Mouse (Mus musculus) limb, embryonic 11.5 days (tissue): ENCODE measurements at regions not wholly inside any gene's neighbourhood (a gene's known extent, or its start where the extent isn't known, plus 50 kb on each side); places are given as distances from the start of the nearest gene placed in this dataset.

Experiments
- ATAC-seq: fragments of 200-750 bp; cut with Nextera tagmentation; 2 replicates; pipeline ENCODE4 v1.8.0; 2017; ENCODE audit warnings: low read depth; ENCODE audit not compliant: insufficient number of reproducible peaks, low FRiP score, low TSS enrichment
- DNase-seq: peaks from one replicate; pipeline ENCODE4 v3.0.0-alpha.2; 2015; ENCODE audit warnings: low spot score
- H3K27ac ChIP-seq: fragments of 300-500 bp; sonication (generic); replicated peaks from 2 replicates; pipeline ENCODE4 v1.5.1; 2014; ENCODE audit warnings: low read depth, mild to moderate bottlenecking, low read length
- H3K27me3 ChIP-seq: fragments of 300-500 bp; sonication (generic); 2 replicates; pipeline ENCODE4 v1.6.1; 2014; ENCODE audit warnings: mild to moderate bottlenecking, low read length, mixed read lengths; ENCODE audit not compliant: control insufficient read depth, insufficient read depth
- H3K36me3 ChIP-seq: fragments of 300-500 bp; sonication (generic); 2 replicates; pipeline ENCODE4 v1.6.1; 2014; ENCODE audit warnings: mild to moderate bottlenecking, low read length, moderate library complexity, mixed read lengths; ENCODE audit not compliant: control insufficient read depth, insufficient read depth
- H3K4me1 ChIP-seq: fragments of 300-500 bp; sonication (generic); 2 replicates; pipeline ENCODE4 v1.6.1; 2014; ENCODE audit warnings: low read length, mixed read lengths; ENCODE audit not compliant: control insufficient read depth, insufficient read depth
- H3K4me2 ChIP-seq: fragments of 300-500 bp; sonication (generic); 2 replicates; pipeline ENCODE4 v1.6.1; 2014; ENCODE audit warnings: low read depth, mild to moderate bottlenecking, moderate library complexity; ENCODE audit not compliant: severe bottlenecking
- H3K4me3 ChIP-seq: fragments of 300-500 bp; sonication (generic); 2 replicates; pipeline ENCODE4 v1.5.1; 2014; ENCODE audit warnings: low read depth, low read length
- H3K9ac ChIP-seq: fragments of 300-500 bp; sonication (generic); 2 replicates; pipeline ENCODE4 v1.6.1; 2014; ENCODE audit warnings: mild to moderate bottlenecking, low read length
- H3K9me3 ChIP-seq: fragments of 300-500 bp; sonication (generic); 2 replicates; pipeline ENCODE4 v1.6.1; 2016; ENCODE audit warnings: low read length; ENCODE audit not compliant: control insufficient read depth
- WGBS: fragments of 180-500 bp; shearing (Covaris S2); extraction: QIAGEN DNeasy Blood & Tissue Kit; methylation state at CpG from one replicate; pipeline ENCODE4 v1.1.7; 2014; 5-methylcytosine and 5-hydroxymethylcytosine counted together

DNA sequence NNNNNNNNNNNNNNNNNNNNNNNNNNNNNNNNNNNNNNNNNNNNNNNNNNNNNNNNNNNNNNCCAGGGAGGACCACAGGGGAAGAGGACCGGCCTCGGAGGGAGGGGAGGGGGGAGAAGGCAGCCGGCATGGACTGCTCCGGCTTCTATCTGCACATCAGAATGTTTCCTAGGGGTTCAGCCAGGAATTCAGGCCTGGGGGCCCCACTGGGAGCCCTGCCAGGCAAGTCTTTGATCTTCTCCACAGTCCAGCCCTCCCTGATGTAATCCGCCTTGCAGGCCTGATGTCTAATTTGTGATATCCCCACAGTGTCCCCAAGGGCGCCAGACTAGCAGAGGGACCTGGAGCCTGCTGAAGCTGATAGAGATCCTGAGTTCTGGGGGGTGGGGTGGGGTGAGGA lies 57.1 kb upstream of the Tbx3 start:
- 0 out of 2 replicates have a peak, but pooled peaks cover 11% of the 10 kb centered on the region for H3K27me3 ChIP-seq
- no peaks in the 10 kb centered on the region for H3K36me3 ChIP-seq
- 24% methylated on average over 6 of the region's 6 CpGs for WGBS
- H3K9ac ChIP-seq, result no peak overlapping the region
- no peak overlapping the region for H3K4me2 ChIP-seq
- DNase-seq, result no peak
- H3K4me3 ChIP-seq, result no peak overlapping the region
- ATAC-seq, result no peak
- no peaks in the 10 kb centered on the region for H3K9me3 ChIP-seq
- no peak overlapping the region for H3K27ac ChIP-seq
- H3K4me1 ChIP-seq, result peaks cover 22% of the 10 kb centered on the region

DNA sequence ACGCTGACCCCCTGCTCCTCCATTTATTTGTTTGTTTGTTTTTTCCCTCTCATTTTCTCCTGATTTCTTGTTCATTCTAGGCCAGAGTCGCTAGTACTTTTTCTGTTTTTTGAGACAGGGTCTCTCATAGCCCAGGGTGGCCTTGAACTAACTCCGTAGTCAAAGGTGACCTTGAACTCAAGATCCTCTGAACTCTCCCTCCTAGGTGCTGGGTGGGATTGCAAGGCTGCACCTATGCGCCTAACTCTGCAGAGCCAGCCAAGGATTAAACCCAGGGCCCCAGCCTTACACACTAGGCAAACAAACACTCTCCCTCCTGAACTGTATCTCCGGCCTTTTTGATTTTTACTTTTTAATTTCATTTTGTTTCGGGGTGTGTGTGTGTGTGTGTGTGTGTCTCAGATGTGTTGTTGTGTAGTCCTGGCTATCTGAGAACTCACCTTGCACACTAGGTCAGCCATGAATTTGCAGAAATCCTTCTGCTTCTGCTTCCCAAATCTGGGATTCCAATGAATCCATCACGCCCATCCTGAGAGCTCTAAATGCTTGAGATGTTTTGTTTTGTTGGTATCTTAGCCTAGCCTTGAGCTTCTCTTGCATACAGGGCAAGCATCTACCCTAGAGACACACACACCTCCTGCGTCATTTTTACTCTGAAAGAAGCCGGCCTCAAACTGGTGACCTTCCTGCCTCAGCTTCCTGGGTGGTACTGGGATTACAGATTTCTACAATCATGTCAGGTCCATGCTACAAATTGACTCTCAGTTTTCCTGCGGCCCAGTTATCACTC lies 56.3 kb upstream of the Tbx3 start:
- Histone ChIP-seq H3K9me3 (no peaks in the 10 kb centered on the region), H3K4me2 (no peak overlapping the region), H3K4me1 (peaks cover 18% of the 10 kb centered on the region), H3K4me3 (no peak overlapping the region), H3K36me3 (no peaks in the 10 kb centered on the region), H3K27ac (no peak overlapping the region), H3K27me3 (0 out of 2 replicates have a peak, but pooled peaks cover 8% of the 10 kb centered on the region), H3K9ac (no peak overlapping the region)
- ATAC-seq, result no peak
- WGBS, result 83% methylated on average over 10 of the region's 10 CpGs
- DNase-seq, result no peak

DNA sequence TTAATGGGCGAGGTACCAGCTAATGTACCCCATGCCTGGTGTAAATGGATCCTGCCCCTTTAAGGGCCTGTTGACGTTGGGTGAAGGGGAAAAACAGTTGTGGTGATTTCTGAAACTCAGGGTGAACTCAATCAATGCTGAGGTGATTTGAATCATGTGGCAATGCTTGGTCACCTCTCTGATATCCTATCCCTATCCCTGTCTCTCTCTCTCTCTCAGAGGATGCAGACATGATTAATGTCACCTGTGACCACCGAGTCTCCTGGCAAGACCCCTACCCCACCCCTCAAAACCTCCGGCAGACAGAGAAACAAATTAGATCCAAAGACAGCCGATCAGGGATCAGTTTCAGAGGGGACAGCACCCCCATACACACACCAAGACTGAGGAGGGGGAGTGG lies 54.8 kb upstream of the Tbx3 start:
- no peak overlapping the region for H3K4me3 ChIP-seq
- no peak overlapping the region for H3K4me2 ChIP-seq
- H3K36me3 ChIP-seq, result no peaks in the 10 kb centered on the region
- ATAC-seq (no peak), DNase-seq (no peak)
- 14% methylated on average over 5 of the region's 5 CpGs for WGBS
- no peak overlapping the region; the same call in 1 of the 2 replicates for H3K9ac ChIP-seq
- H3K27me3 ChIP-seq, result 0 out of 2 replicates have a peak, but pooled peaks cover 8% of the 10 kb centered on the region
- no peak overlapping the region for H3K27ac ChIP-seq
- H3K4me1 ChIP-seq, result peaks cover 23% of the 10 kb centered on the region
- no peaks in the 10 kb centered on the region for H3K9me3 ChIP-seq

DNA sequence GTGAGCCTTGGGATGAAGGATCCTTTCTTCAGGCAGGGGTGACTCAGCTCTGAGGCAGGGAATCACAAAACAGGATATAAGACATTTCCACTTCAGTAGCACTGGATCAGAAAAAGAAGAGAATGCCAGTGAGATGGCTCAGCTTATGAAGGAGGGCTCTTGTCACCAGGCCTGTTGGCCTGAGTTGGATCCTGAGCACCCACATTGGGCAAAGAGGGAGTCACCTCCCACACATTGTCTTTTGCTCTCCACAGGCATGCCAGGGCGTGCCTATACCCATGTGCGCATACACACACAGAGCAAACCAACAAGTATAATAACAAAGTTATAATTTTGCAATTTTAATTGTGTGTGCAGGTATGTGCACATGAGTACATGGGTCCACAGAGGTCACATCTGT lies 52.6 kb upstream of the Tbx3 start:
- DNase-seq (no peak), ATAC-seq (no peak)
- H3K36me3 ChIP-seq, result no peaks in the 10 kb centered on the region
- H3K9ac ChIP-seq, result no peak overlapping the region
- H3K9me3 ChIP-seq, result no peaks in the 10 kb centered on the region
- WGBS, result 96% methylated on average over 2 of the region's 2 CpGs
- H3K27me3 ChIP-seq, result 0 out of 2 replicates have a peak, but pooled peaks cover 5% of the 10 kb centered on the region
- no peak overlapping the region for H3K27ac ChIP-seq
- H3K4me1 ChIP-seq, result peaks cover 12% of the 10 kb centered on the region
- no peak overlapping the region for H3K4me2 ChIP-seq
- H3K4me3 ChIP-seq, result no peak overlapping the region

DNA sequence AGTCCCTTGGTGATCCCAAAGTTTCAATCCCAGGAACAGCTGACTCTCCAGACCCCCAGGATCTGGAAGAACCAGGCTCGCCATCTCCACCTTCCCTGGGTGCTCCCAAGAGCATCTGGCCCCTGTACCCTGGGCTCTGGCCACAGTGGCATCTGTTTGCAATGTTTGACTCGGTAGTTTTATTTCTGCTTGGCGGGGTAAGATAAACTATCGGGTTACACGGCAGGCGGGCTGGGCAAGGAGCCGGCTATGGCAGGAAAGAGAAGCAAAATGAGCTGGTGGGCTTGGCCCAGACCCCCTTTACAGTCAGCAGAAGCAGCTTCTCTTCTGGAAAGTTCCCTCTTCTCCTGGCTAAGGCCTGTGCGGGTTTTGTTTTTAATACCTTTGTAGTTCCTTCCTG lies 50.6 kb upstream of the Tbx3 start:
- Histone ChIP-seq H3K4me3 (no peak overlapping the region), H3K27me3 (peaks cover 13% of the 10 kb centered on the region; the same call in 1 of the 2 replicates), H3K4me2 (no peak overlapping the region), H3K9ac (no peak overlapping the region), H3K27ac (0 out of 2 replicates have a peak overlapping the region, but pooled peaks have one; percentile 5), H3K9me3 (no peaks in the 10 kb centered on the region), H3K4me1 (peaks cover 12% of the 10 kb centered on the region), H3K36me3 (no peaks in the 10 kb centered on the region)
- DNase-seq, result peak; percentile 62
- no peak for ATAC-seq
- 14% methylated on average over 8 of the region's 8 CpGs for WGBS
